Mouse (Mus musculus): ENCODE results near the gene Crip1. TPM values are rescaled to one million over a fixed set of nuclear protein-coding genes. Genes with fewer than 3 reads are reported as not detected.
A peak's percentile ranks its signal among the peaks of the same experiment; 100 is the strongest.

Gene Crip1
- polyA plus RNA-seq, 1 experiment from 2014 or later: 35.1 TPM

GRCm38 (mm10) chr12:113163561-113164006 is 17.5 kb downstream of the Crip1 start:
- no peak overlapping the region for H3K4me3 ChIP-seq (replicated peaks)
- H3K9ac ChIP-seq (replicated peaks): no peak overlapping the region
- no peaks in the 10 kb centered on the region for H3K9me3 ChIP-seq
- ATAC-seq: peak; percentile 74
- WGBS: 84% methylated on average over 11 of the region's 11 CpGs
- no peak overlapping the region for H3K4me2 ChIP-seq (replicated peaks)
- no peaks in the 10 kb centered on the region for H3K27me3 ChIP-seq
- peak overlapping the region; percentile 70 for H3K27ac ChIP-seq
- H3K36me3 ChIP-seq: peaks cover 30% of the 10 kb centered on the region
- H3K4me1 ChIP-seq (replicated peaks): no peaks in the 10 kb centered on the region

- H3K4me3 ChIP-seq (replicated peaks): no peak overlapping the region
- H3K9ac ChIP-seq (replicated peaks): no peak overlapping the region
- no peak overlapping the region for H3K27ac ChIP-seq
- ATAC-seq: no peak
- no peaks in the 10 kb centered on the region for H3K27me3 ChIP-seq
- no peaks in the 10 kb centered on the region for H3K4me1 ChIP-seq (replicated peaks)
- no peaks in the 10 kb centered on the region for H3K9me3 ChIP-seq
- no peak overlapping the region for H3K4me2 ChIP-seq (replicated peaks)
- WGBS: 89% methylated on average over 9 of the region's 9 CpGs
- peaks cover 11% of the 10 kb centered on the region for H3K36me3 ChIP-seq
Measured at GRCm38 (mm10) chr12:113168031-113168536, 22.0 kb downstream of the Crip1 start.

- H3K4me3 ChIP-seq (replicated peaks): no peak overlapping the region
- 86% methylated on average over 18 of the region's 18 CpGs for WGBS
- H3K27ac ChIP-seq: no peak overlapping the region
- H3K27me3 ChIP-seq: no peaks in the 10 kb centered on the region
- no peaks in the 10 kb centered on the region for H3K36me3 ChIP-seq
- no peak overlapping the region for H3K4me2 ChIP-seq (replicated peaks)
- no peak overlapping the region for H3K9ac ChIP-seq (replicated peaks)
- ATAC-seq: no peak
- no peaks in the 10 kb centered on the region for H3K4me1 ChIP-seq (replicated peaks)
- no peaks in the 10 kb centered on the region for H3K9me3 ChIP-seq
Measured at GRCm38 (mm10) chr12:113176960-113177725, 31.0 kb downstream of the Crip1 start.

GRCm38 (mm10) chr12:113181020-113181419 is 34.9 kb downstream of the Crip1 start:
- H3K27ac ChIP-seq: no peak overlapping the region
- 82% methylated on average over 4 of the region's 4 CpGs for WGBS
- no peak overlapping the region for H3K4me2 ChIP-seq (replicated peaks)
- peaks cover 8% of the 10 kb centered on the region; the same call in 1 of the 2 replicates for H3K4me1 ChIP-seq (replicated peaks)
- 0 out of 2 replicates have a peak, but pooled peaks cover 6% of the 10 kb centered on the region for H3K27me3 ChIP-seq
- H3K9me3 ChIP-seq: no peaks in the 10 kb centered on the region
- ATAC-seq: no peak
- no peak overlapping the region for H3K4me3 ChIP-seq (replicated peaks)
- H3K36me3 ChIP-seq: no peaks in the 10 kb centered on the region
- no peak overlapping the region for H3K9ac ChIP-seq (replicated peaks)

- Histone ChIP-seq H3K27ac (peak overlapping the region; percentile 58; the same call in 1 of the 2 replicates), H3K27me3 (0 out of 2 replicates have a peak, but pooled peaks cover 6% of the 10 kb centered on the region), H3K4me3 (replicated peaks) (peak overlapping the region; percentile 76; the same call in 1 of the 2 replicates)
Measured at GRCm38 (mm10) chr12:113184945-113185344, 38.8 kb downstream of the Crip1 start.

GRCm38 (mm10) chr12:113185442-113186291 is 39.6 kb downstream of the Crip1 start, which contains the start of gene Tmem121:
Gene Tmem121 (plus strand): TSS chr12:113185930.
- peak within 1 kb of the TSS; percentile 58; the same call in 1 of the 2 replicates for H3K27ac ChIP-seq
- peak within 1 kb of the TSS; percentile 76 for H3K4me3 ChIP-seq (replicated peaks)
- peaks cover 30% of the 10 kb centered on the region for H3K4me1 ChIP-seq (replicated peaks)
- peaks cover 4% of the 10 kb centered on the region; the same call in 1 of the 2 replicates for H3K9me3 ChIP-seq
- 0 out of 2 replicates have a peak, but pooled peaks cover 6% of the 10 kb centered on the region for H3K27me3 ChIP-seq
- 2% methylated on average over 63 of the region's 63 CpGs for WGBS
- H3K4me2 ChIP-seq (replicated peaks): peak within 1 kb of the TSS; percentile 88
- ATAC-seq: peak; percentile 41
- peaks cover 26% of the 10 kb centered on the region for H3K36me3 ChIP-seq
- H3K9ac ChIP-seq (replicated peaks): peak within 1 kb of the TSS; percentile 90

More at GRCm38 (mm10) chr12:113184945-113185344, 38.8 kb downstream of the Crip1 start:
- H3K9me3 ChIP-seq: peaks cover 4% of the 10 kb centered on the region; the same call in 1 of the 2 replicates
- H3K4me2 ChIP-seq (replicated peaks): peak overlapping the region; percentile 88
- H3K4me1 ChIP-seq (replicated peaks): peaks cover 30% of the 10 kb centered on the region
- WGBS: 66% methylated on average over 5 of the region's 5 CpGs
- ATAC-seq: no peak
- H3K36me3 ChIP-seq: peaks cover 19% of the 10 kb centered on the region
- H3K9ac ChIP-seq (replicated peaks): no peak overlapping the region; the same call in 1 of the 2 replicates

- Histone ChIP-seq H3K27me3 (0 out of 2 replicates have a peak, but pooled peaks cover 6% of the 10 kb centered on the region), H3K9ac (replicated peaks) (peak overlapping the region; percentile 90), H3K4me2 (replicated peaks) (peak overlapping the region; percentile 88), H3K4me3 (replicated peaks) (peak overlapping the region; percentile 76), H3K27ac (peak overlapping the region; percentile 58; the same call in 1 of the 2 replicates), H3K4me1 (replicated peaks) (peaks cover 30% of the 10 kb centered on the region), H3K36me3 (peaks cover 34% of the 10 kb centered on the region), H3K9me3 (peaks cover 4% of the 10 kb centered on the region; the same call in 1 of the 2 replicates)
- WGBS: 38% methylated on average over 12 of the region's 12 CpGs
- ATAC-seq: peak; percentile 15
Measured at GRCm38 (mm10) chr12:113186326-113187010, 40.4 kb downstream of the Crip1 start.

- Histone ChIP-seq H3K27ac (no peak overlapping the region; the same call in 1 of the 2 replicates), H3K9ac (replicated peaks) (peak overlapping the region; percentile 90), H3K27me3 (0 out of 2 replicates have a peak, but pooled peaks cover 6% of the 10 kb centered on the region), H3K36me3 (peaks cover 38% of the 10 kb centered on the region), H3K4me1 (replicated peaks) (peaks cover 30% of the 10 kb centered on the region), H3K9me3 (peaks cover 4% of the 10 kb centered on the region; the same call in 1 of the 2 replicates), H3K4me3 (replicated peaks) (peak overlapping the region; percentile 76), H3K4me2 (replicated peaks) (peak overlapping the region; percentile 88)
- no peak for ATAC-seq
- 51% methylated on average over 4 of the region's 4 CpGs for WGBS
Measured at GRCm38 (mm10) chr12:113187011-113187375, 40.9 kb downstream of the Crip1 start.

GRCm38 (mm10) chr12:113187584-113188295 is 41.6 kb downstream of the Crip1 start:
- 3% methylated on average over 56 of the region's 56 CpGs for WGBS
- H3K4me1 ChIP-seq (replicated peaks): peaks cover 30% of the 10 kb centered on the region
- peak overlapping the region; percentile 88 for H3K4me2 ChIP-seq (replicated peaks)
- 0 out of 2 replicates have a peak, but pooled peaks cover 6% of the 10 kb centered on the region for H3K27me3 ChIP-seq
- peaks cover 4% of the 10 kb centered on the region; the same call in 1 of the 2 replicates for H3K9me3 ChIP-seq
- peaks cover 44% of the 10 kb centered on the region for H3K36me3 ChIP-seq
- peak overlapping the region; percentile 90 for H3K9ac ChIP-seq (replicated peaks)
- peak overlapping the region; percentile 17; the same call in 1 of the 2 replicates for H3K27ac ChIP-seq
- ATAC-seq: peak; percentile 65
- H3K4me3 ChIP-seq (replicated peaks): peak overlapping the region; percentile 76

- H3K4me1 ChIP-seq (replicated peaks): peaks cover 30% of the 10 kb centered on the region
- peak overlapping the region; percentile 76 for H3K4me3 ChIP-seq (replicated peaks)
- no peak overlapping the region for H3K27ac ChIP-seq
- H3K9me3 ChIP-seq: peaks cover 4% of the 10 kb centered on the region; the same call in 1 of the 2 replicates
- 0 out of 2 replicates have a peak, but pooled peaks cover 6% of the 10 kb centered on the region for H3K27me3 ChIP-seq
- H3K4me2 ChIP-seq (replicated peaks): peak overlapping the region; percentile 88
- H3K9ac ChIP-seq (replicated peaks): no peak overlapping the region
- peaks cover 44% of the 10 kb centered on the region for H3K36me3 ChIP-seq
- 92% methylated on average over 51 of the region's 51 CpGs for WGBS
- ATAC-seq: peak; percentile 2; the same call in 1 of the 2 replicates
Measured at GRCm38 (mm10) chr12:113188349-113189055, 42.4 kb downstream of the Crip1 start.

Measured in midbrain, embryonic 13.5 days (tissue).